Mouse (Mus musculus): ENCODE measurements around the gene Fam160b1. TPM values are rescaled to one million over a fixed set of nuclear protein-coding genes. Genes with fewer than 3 reads are reported as not detected.

The Fam160b1 gene
- polyA plus RNA-seq, 1 experiment from 2014 or later, result 14.1 TPM

- H3K36me3 ChIP-seq (replicated peaks), result no peaks in the 10 kb centered on the region
- no peak overlapping the region for H3K27ac ChIP-seq
- WGBS, result 88% methylated on average over 12 of the region's 12 CpGs
- H3K4me3 ChIP-seq, result no peak overlapping the region
- no peaks in the 10 kb centered on the region for H3K4me1 ChIP-seq
- H3K9me3 ChIP-seq, result no peaks in the 10 kb centered on the region
- ATAC-seq (replicated peaks), result no peak
- H3K9ac ChIP-seq, result no peak overlapping the region
- no peak overlapping the region for H3K4me2 ChIP-seq
- H3K27me3 ChIP-seq (replicated peaks), result no peaks in the 10 kb centered on the region
These were observed 8.0 kb upstream of the Fam160b1 start for GRCm38 (mm10) chr19:57352337-57352935.

GRCm38 (mm10) chr19:57353228-57353627, 7.3 kb upstream of the Fam160b1 start:
- ATAC-seq (replicated peaks), result no peak
- H3K4me2 ChIP-seq, result no peak overlapping the region
- H3K27ac ChIP-seq, result no peak overlapping the region
- no peaks in the 10 kb centered on the region for H3K4me1 ChIP-seq
- 79% methylated on average over 10 of the region's 10 CpGs for WGBS
- H3K4me3 ChIP-seq, result no peak overlapping the region
- H3K27me3 ChIP-seq (replicated peaks), result no peaks in the 10 kb centered on the region
- H3K9me3 ChIP-seq, result no peaks in the 10 kb centered on the region
- no peaks in the 10 kb centered on the region for H3K36me3 ChIP-seq (replicated peaks)
- H3K9ac ChIP-seq, result no peak overlapping the region

GRCm38 (mm10) chr19:57354050-57354449, 6.4 kb upstream of the Fam160b1 start:
- Histone ChIP-seq H3K27me3 (replicated peaks) (no peaks in the 10 kb centered on the region), H3K4me2 (no peak overlapping the region), H3K9ac (no peak overlapping the region), H3K4me1 (no peaks in the 10 kb centered on the region), H3K27ac (no peak overlapping the region), H3K9me3 (no peaks in the 10 kb centered on the region), H3K4me3 (no peak overlapping the region), H3K36me3 (replicated peaks) (no peaks in the 10 kb centered on the region)
- WGBS, result 91% methylated on average over 11 of the region's 11 CpGs
- no peak for ATAC-seq (replicated peaks)

GRCm38 (mm10) chr19:57354715-57355114, 5.8 kb upstream of the Fam160b1 start:
- no peak overlapping the region for H3K4me2 ChIP-seq
- no peak for ATAC-seq (replicated peaks)
- 85% methylated on average over 6 of the region's 6 CpGs for WGBS
- H3K9ac ChIP-seq, result no peak overlapping the region
- peaks cover 4% of the 10 kb centered on the region for H3K4me1 ChIP-seq
- no peaks in the 10 kb centered on the region for H3K27me3 ChIP-seq (replicated peaks)
- no peaks in the 10 kb centered on the region for H3K36me3 ChIP-seq (replicated peaks)
- H3K9me3 ChIP-seq, result no peaks in the 10 kb centered on the region
- H3K27ac ChIP-seq, result no peak overlapping the region
- no peak overlapping the region for H3K4me3 ChIP-seq

DNA sequence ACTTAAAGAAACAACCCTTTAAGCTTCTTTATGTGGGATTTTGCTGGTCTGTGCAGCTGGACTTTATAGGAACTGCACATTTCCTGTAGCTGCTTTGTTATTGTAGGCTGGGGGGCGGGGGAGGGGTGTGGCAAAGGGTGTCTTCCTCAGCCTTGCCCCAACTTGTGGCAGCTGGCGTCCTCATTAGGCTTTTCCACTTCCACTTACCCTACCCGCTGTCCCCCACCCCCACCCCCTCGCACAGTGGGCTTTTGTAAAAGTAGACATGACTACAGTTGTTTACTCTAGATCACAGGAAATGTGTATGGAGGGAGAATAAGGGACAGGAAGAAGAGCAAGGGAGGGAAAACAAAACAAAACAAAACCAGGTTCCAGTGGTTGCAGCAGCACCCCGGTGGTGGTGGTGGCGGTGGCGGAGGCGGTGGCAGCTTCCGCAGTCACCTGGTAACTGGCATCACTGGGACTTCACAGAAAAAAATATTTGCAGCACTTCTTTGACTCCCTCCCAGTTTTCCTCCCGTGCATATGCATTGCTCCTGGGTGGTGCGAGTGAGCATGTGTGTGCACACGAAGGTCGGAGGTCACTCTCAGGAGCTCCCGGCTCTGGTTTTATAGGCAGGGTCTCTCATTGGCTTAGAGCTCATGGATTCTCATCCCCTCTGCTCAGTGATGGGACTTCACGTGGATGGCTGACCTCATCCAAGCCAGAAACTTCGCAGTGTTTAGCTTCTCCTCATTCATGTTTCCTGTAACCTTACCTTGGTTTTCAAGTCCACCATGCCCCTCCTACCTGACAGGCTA, 4.8 kb upstream of the Fam160b1 start:
- Histone ChIP-seq H3K9ac (no peak overlapping the region), H3K4me2 (no peak overlapping the region), H3K4me3 (no peak overlapping the region), H3K27me3 (replicated peaks) (no peaks in the 10 kb centered on the region), H3K9me3 (no peaks in the 10 kb centered on the region), H3K27ac (no peak overlapping the region), H3K4me1 (peaks cover 10% of the 10 kb centered on the region), H3K36me3 (replicated peaks) (no peaks in the 10 kb centered on the region)
- ATAC-seq (replicated peaks), result no peak
- WGBS, result 86% methylated on average over 16 of the region's 16 CpGs

- H3K36me3 ChIP-seq (replicated peaks), result no peaks in the 10 kb centered on the region
- no peak overlapping the region for H3K4me2 ChIP-seq
- no peaks in the 10 kb centered on the region for H3K9me3 ChIP-seq
- WGBS, result 90% methylated on average over 7 of the region's 7 CpGs
- no peaks in the 10 kb centered on the region for H3K27me3 ChIP-seq (replicated peaks)
- H3K9ac ChIP-seq, result no peak overlapping the region
- ATAC-seq (replicated peaks), result no peak
- no peak overlapping the region for H3K27ac ChIP-seq
- H3K4me3 ChIP-seq, result no peak overlapping the region
- peaks cover 10% of the 10 kb centered on the region for H3K4me1 ChIP-seq
These were observed 4.2 kb upstream of the Fam160b1 start for GRCm38 (mm10) chr19:57356273-57356672.

DNA sequence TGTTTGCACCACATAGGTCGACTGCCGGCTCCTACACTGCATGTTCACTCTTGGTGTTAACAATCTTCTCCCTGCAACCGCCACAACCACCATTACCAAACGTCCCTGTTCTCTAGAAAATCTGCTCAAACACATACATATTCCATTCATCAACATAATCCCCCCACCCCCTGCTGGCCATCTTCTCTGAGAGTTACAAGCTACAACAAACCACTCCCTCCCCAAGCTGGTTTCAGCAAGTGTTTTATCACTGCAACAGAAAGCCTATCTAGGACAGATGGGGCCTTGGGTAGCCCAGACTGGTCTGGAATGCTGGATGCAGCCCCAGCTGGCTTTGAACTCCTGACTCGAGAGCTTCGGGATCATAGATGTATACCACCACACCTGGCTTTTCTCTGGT, 3.2 kb upstream of the Fam160b1 start:
- Histone ChIP-seq H3K27ac (no peak overlapping the region), H3K9me3 (no peaks in the 10 kb centered on the region), H3K9ac (no peak overlapping the region), H3K4me2 (no peak overlapping the region), H3K36me3 (replicated peaks) (no peaks in the 10 kb centered on the region), H3K4me1 (peaks cover 12% of the 10 kb centered on the region), H3K4me3 (no peak overlapping the region), H3K27me3 (replicated peaks) (no peaks in the 10 kb centered on the region)
- WGBS, result 72% methylated on average over 6 of the region's 6 CpGs
- no peak for ATAC-seq (replicated peaks)

DNA sequence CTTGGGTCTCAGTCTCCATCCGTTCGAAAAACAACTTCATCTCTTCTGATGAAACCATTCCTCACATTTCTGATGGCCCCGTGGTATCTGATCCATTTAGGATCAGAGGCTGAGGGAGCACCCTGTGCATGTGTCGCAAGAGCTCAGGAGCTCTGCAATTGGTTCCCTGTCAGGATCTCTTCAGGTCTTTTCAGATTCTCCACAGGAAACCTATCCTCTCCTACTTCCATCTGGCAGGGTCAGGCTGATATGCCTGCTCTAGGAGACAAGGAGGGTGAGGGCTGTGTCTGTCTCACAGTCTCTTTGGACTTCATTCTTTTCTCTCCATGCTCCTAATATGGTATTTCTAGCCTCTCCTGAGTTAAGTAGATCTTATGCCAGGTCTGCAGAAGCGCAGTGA, 2.7 kb upstream of the Fam160b1 start:
- Histone ChIP-seq H3K9ac (no peak overlapping the region), H3K9me3 (no peaks in the 10 kb centered on the region), H3K4me3 (no peak overlapping the region), H3K27me3 (replicated peaks) (no peaks in the 10 kb centered on the region), H3K4me2 (no peak overlapping the region), H3K27ac (no peak overlapping the region), H3K4me1 (peaks cover 17% of the 10 kb centered on the region), H3K36me3 (replicated peaks) (no peaks in the 10 kb centered on the region)
- no peak for ATAC-seq (replicated peaks)
- WGBS, result 87% methylated on average over 5 of the region's 5 CpGs

DNA sequence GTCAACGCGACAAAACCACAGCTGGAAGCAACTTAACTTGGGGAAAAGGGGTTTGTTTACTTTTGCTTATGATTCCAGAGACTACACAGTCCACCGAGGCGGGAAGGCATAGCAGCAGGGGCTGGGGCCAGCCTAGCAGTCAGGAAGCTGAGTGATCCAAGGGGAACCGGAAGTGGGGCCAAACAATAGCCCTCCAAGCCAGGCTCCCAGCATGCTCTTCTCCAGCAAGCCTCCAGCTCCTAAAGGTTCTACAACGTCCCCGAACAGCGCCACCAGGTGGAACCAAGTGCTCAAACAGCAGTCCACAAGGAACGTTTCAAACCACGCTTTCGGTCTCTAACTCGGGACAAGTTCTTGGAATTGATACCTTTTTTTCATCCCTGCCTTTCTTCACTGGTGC, 2.2 kb upstream of the Fam160b1 start:
- peaks cover 22% of the 10 kb centered on the region for H3K4me1 ChIP-seq
- H3K4me2 ChIP-seq, result no peak overlapping the region
- no peaks in the 10 kb centered on the region for H3K36me3 ChIP-seq (replicated peaks)
- no peaks in the 10 kb centered on the region for H3K27me3 ChIP-seq (replicated peaks)
- WGBS, result 81% methylated on average over 12 of the region's 12 CpGs
- no peak overlapping the region for H3K4me3 ChIP-seq
- no peak overlapping the region for H3K9ac ChIP-seq
- no peak overlapping the region for H3K27ac ChIP-seq
- H3K9me3 ChIP-seq, result no peaks in the 10 kb centered on the region
- ATAC-seq (replicated peaks), result no peak

GRCm38 (mm10) chr19:57358836-57359598, 1.5 kb upstream of the Fam160b1 start:
- Histone ChIP-seq H3K9ac (no peak overlapping the region), H3K4me3 (no peak overlapping the region), H3K4me1 (peaks cover 29% of the 10 kb centered on the region), H3K9me3 (no peaks in the 10 kb centered on the region), H3K27ac (no peak overlapping the region), H3K27me3 (replicated peaks) (no peaks in the 10 kb centered on the region), H3K4me2 (peak overlapping the region; percentile 64; the same call in 1 of the 2 replicates), H3K36me3 (replicated peaks) (no peaks in the 10 kb centered on the region)
- no peak for ATAC-seq (replicated peaks)
- WGBS, result 95% methylated on average over 20 of the region's 20 CpGs

- peak overlapping the region; percentile 97 for H3K9ac ChIP-seq
- H3K4me2 ChIP-seq, result peak overlapping the region; percentile 64
- H3K27me3 ChIP-seq (replicated peaks), result no peaks in the 10 kb centered on the region
- no peak; the same call in 1 of the 2 replicates for ATAC-seq (replicated peaks)
- H3K4me3 ChIP-seq, result peak overlapping the region; percentile 97
- no peaks in the 10 kb centered on the region for H3K36me3 ChIP-seq (replicated peaks)
- H3K4me1 ChIP-seq, result peaks cover 37% of the 10 kb centered on the region
- no peaks in the 10 kb centered on the region for H3K9me3 ChIP-seq
- peak overlapping the region; percentile 96 for H3K27ac ChIP-seq
- WGBS, result 42% methylated on average over 10 of the region's 10 CpGs
These were observed 666 bp upstream of the Fam160b1 start for GRCm38 (mm10) chr19:57359701-57360326.

Measured in midbrain, embryonic 15.5 days (tissue).